Mouse (Mus musculus): ENCODE results near the gene Zfp385c.

GRCm38 (mm10) chr11:100651748-100652147, 40.5 kb downstream of the Zfp385c start:
- TF ChIP-seq CTCF (IDR thresholded peaks at IDR 0.05; ENCODE audit: low read depth) (no peak), EP300 (IDR thresholded peaks at IDR 0.05; ENCODE audit: low read depth) (no peak)

Data from liver, embryonic 14.5 days (tissue).